Mouse (Mus musculus) olfactory bulb, adult 2 months (tissue): ENCODE results near the gene Nacc2.

Source experiments
- CTCF ChIP-seq: fragments of 200-500 bp; IDR thresholded peaks from 2 replicates; pipeline ENCODE4 v1.5.1; 2012; ENCODE audit warnings: low read depth, mild to moderate bottlenecking, low read length, moderate library complexity; ENCODE audit not compliant: insufficient read depth
- POLR2A ChIP-seq: fragments of 200-500 bp; IDR thresholded peaks from 2 replicates; pipeline ENCODE4 v1.6.1; 2012; ENCODE audit warnings: mild to moderate bottlenecking, low read depth, low read length, moderate library complexity; ENCODE audit not compliant: insufficient read depth

GRCm38 (mm10) chr2:26143556-26143955, 20.5 kb upstream of the Nacc2 start:
- no peak for TF ChIP-seq POLR2A
- no peak for TF ChIP-seq CTCF
